Mouse (Mus musculus): ENCODE measurements around the gene Itsn2. TPM values are rescaled to one million over a fixed set of nuclear protein-coding genes. Genes with fewer than 3 reads are reported as not detected.
"Not testable (repeated sequence)": the region's sequence is repeated elsewhere in the genome, so short reads cannot be mapped to it uniquely, and the experiment has no call there.

The Itsn2 gene
- polyA plus RNA-seq, 1 experiment from 2014 or later = 18.5 TPM

DNA sequence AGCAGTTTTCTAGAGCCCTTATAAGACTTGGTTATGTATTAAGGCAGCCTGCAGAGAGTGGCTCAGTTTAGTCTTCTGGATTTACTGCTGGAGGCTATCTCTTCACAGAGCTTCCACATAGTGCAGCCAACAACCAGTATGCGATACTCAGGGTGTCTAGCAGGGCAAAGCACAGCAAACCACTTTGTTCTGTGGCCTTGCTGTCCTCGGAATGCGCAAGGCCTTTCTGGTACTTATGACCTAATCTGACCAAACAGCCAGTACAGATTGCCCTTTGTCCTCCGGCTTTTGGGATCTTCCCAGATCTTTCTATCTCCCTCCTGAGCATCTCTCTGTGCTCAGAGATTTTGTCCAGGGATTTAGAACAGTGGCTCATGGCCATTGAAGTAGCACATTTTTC lies 93.0 kb downstream of the Itsn2 start:
- DNase-seq (ENCODE audit: low spot score) (no peak), ATAC-seq (replicated peaks; ENCODE audit: low FRiP score) (no peak)
- 80% methylated on average over 4 of the region's 4 CpGs for WGBS
- Histone ChIP-seq H3K27me3 (ENCODE audit: control insufficient read depth, insufficient read depth, low read length) (no peaks in the 10 kb centered on the region), H3K36me3 (ENCODE audit: control insufficient read depth, insufficient read depth, low read length) (no peaks in the 10 kb centered on the region), H3K27ac (ENCODE audit: low read depth, low read length) (no peak overlapping the region), H3K4me2 (ENCODE audit: low read depth, low read length, severe bottlenecking) (no peak overlapping the region), H3K9me3 (ENCODE audit: control insufficient read depth, low read length) (no peaks in the 10 kb centered on the region), H3K4me1 (replicated peaks; ENCODE audit: control insufficient read depth, insufficient read depth, low read length) (no peaks in the 10 kb centered on the region), H3K4me3 (ENCODE audit: low read depth, low read length) (no peak overlapping the region), H3K9ac (ENCODE audit: low read length) (no peak overlapping the region)

DNA sequence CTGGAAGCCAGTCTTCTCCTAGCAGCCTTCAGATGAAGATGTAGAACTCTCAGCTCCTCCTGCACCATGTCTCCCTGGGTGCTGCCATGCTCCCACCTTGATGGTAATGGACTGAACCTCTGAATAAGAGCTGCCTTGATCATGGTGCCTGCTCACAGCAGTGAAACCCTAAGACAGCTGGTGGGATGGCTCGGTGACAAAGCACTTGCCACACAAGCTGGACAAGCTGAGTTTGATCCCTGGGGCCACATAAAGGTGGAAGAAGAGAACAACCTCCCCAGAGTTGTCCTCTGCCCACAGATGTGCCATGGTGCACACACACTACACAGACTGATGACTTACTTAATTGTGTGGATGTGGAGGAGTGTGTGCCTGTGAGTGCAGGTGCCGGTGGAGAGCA lies 95.9 kb downstream of the Itsn2 start:
- no peak overlapping the region for H3K4me3 ChIP-seq (ENCODE audit: low read depth, low read length)
- ATAC-seq (replicated peaks; ENCODE audit: low FRiP score) = no peak
- H3K27me3 ChIP-seq (ENCODE audit: control insufficient read depth, insufficient read depth, low read length) = no peaks in the 10 kb centered on the region
- no peaks in the 10 kb centered on the region for H3K36me3 ChIP-seq (ENCODE audit: control insufficient read depth, insufficient read depth, low read length)
- WGBS = 98% methylated on average over 2 of the region's 2 CpGs
- no peak overlapping the region for H3K4me2 ChIP-seq (ENCODE audit: low read depth, low read length, severe bottlenecking)
- H3K9me3 ChIP-seq (ENCODE audit: control insufficient read depth, low read length) = no peaks in the 10 kb centered on the region
- no peaks in the 10 kb centered on the region for H3K4me1 ChIP-seq (replicated peaks; ENCODE audit: control insufficient read depth, insufficient read depth, low read length)
- no peak overlapping the region for H3K9ac ChIP-seq (ENCODE audit: low read length)
- H3K27ac ChIP-seq (ENCODE audit: low read depth, low read length) = no peak overlapping the region
- no peak for DNase-seq (ENCODE audit: low spot score)

DNA sequence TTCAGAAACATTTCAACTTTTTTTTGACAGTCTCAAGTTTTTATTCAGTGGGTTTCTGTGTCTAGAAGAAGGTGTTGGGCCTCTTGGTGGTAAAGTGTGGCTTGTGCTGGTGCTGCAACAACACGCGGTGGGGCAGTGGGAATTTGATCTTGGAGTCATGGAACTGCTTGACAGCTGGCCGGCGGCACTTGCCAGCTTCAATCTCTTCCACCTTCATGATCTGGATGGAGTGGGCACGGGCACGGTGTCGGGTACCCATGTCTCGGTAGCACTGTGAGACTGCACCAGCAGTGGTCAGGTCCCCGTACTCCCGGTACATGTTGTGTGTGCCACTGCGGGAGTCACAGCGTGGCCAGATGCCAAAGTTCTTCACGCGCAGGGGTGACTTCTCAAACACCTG lies 96.9 kb downstream of the Itsn2 start:
- no peaks in the 10 kb centered on the region for H3K4me1 ChIP-seq (replicated peaks; ENCODE audit: control insufficient read depth, insufficient read depth, low read length)
- no peak overlapping the region for H3K9ac ChIP-seq (ENCODE audit: low read length)
- no peaks in the 10 kb centered on the region for H3K27me3 ChIP-seq (ENCODE audit: control insufficient read depth, insufficient read depth, low read length)
- DNase-seq (ENCODE audit: low spot score) (no peak), ATAC-seq (replicated peaks; ENCODE audit: low FRiP score) (no peak)
- WGBS = 95% methylated on average over 14 of the region's 14 CpGs
- no peaks in the 10 kb centered on the region for H3K36me3 ChIP-seq (ENCODE audit: control insufficient read depth, insufficient read depth, low read length)
- H3K27ac ChIP-seq (ENCODE audit: low read depth, low read length) = no peak overlapping the region
- H3K4me3 ChIP-seq (ENCODE audit: low read depth, low read length) = no peak overlapping the region
- H3K9me3 ChIP-seq (ENCODE audit: control insufficient read depth, low read length) = no peaks in the 10 kb centered on the region
- no peak overlapping the region for H3K4me2 ChIP-seq (ENCODE audit: low read depth, low read length, severe bottlenecking)

DNA sequence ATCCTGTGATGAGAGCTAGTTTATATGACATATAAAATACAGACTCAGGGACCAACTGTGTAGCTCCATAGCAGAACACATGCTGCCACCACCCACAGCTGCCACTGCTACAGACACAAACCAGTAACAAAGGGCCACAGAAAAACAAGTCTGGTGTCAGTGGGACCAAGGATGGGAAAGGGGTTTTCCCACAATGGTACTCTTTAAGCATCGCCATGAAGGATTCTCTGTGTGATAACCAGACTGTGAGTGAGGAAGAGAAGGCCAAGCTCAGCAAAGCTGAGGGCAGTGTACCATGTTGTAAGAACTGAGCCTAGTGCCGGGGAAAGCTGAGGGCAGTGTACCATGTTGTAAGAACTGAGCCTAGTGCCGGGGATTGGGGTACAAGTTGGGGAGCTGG lies 98.8 kb downstream of the Itsn2 start:
- no peak overlapping the region for H3K27ac ChIP-seq (ENCODE audit: low read depth, low read length)
- no peak for DNase-seq (ENCODE audit: low spot score)
- H3K4me3 ChIP-seq (ENCODE audit: low read depth, low read length) = no peak overlapping the region
- no peaks in the 10 kb centered on the region for H3K4me1 ChIP-seq (replicated peaks; ENCODE audit: control insufficient read depth, insufficient read depth, low read length)
- no peaks in the 10 kb centered on the region for H3K27me3 ChIP-seq (ENCODE audit: control insufficient read depth, insufficient read depth, low read length)
- no peak overlapping the region for H3K9ac ChIP-seq (ENCODE audit: low read length)
- no peaks in the 10 kb centered on the region for H3K36me3 ChIP-seq (ENCODE audit: control insufficient read depth, insufficient read depth, low read length)
- no peak for ATAC-seq (replicated peaks; ENCODE audit: low FRiP score)
- WGBS = 93% methylated on average over 3 of the region's 3 CpGs
- no peak overlapping the region for H3K4me2 ChIP-seq (ENCODE audit: low read depth, low read length, severe bottlenecking)
- H3K9me3 ChIP-seq (ENCODE audit: control insufficient read depth, low read length) = no peaks in the 10 kb centered on the region

DNA sequence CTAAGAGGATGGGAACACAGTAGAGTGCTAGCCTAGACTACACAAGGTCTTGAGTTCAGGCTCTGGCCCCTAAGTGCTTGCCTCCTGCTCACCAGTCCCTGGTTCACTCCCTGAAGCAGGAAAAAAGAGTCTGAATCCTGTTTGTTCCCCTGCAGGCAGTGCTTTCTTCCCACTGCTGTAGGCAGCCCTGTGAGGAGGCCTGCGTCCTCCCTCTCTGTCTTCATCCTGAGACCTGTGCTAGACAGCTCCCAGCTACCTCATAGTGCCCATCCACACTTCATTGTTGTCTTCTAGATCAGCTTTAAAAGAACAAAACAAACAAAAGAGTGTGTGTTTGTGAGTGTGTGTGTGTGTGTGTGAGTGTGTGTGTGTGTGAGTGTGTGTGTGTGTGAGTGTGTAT lies 102.1 kb downstream of the Itsn2 start:
- 95% methylated on average over 1 of the region's 1 CpGs for WGBS
- no peak for ATAC-seq (replicated peaks; ENCODE audit: low FRiP score)

DNA sequence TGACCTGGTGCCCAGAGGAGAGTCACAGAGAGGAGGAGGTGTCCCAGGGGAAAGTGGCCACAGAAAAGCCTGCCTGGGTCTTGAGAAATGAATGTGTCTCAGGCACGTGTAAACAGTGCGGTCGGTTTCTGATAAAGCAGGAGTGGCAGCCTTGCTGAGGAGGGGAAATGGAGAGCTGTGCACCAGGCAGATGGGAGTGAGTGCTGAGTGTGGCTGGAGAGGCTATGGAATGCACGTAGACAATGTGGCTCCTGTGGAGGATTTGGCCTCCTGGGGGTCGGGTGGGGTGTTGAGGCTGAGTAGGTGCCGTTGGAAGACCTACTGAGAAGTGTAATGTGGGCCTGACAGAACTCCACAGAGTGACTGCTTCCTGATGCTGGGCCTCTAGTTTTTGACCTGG lies 113.2 kb downstream of the Itsn2 start:
- not testable (repeated sequence) for H3K36me3 ChIP-seq (ENCODE audit: control insufficient read depth, insufficient read depth, low read length); H3K27ac ChIP-seq (ENCODE audit: low read depth, low read length); ATAC-seq (replicated peaks; ENCODE audit: low FRiP score); H3K27me3 ChIP-seq (ENCODE audit: control insufficient read depth, insufficient read depth, low read length); H3K4me1 ChIP-seq (replicated peaks; ENCODE audit: control insufficient read depth, insufficient read depth, low read length); H3K4me3 ChIP-seq (ENCODE audit: low read depth, low read length); DNase-seq (ENCODE audit: low spot score); H3K9ac ChIP-seq (ENCODE audit: low read length); H3K9me3 ChIP-seq (ENCODE audit: control insufficient read depth, low read length); H3K4me2 ChIP-seq (ENCODE audit: low read depth, low read length, severe bottlenecking)
- WGBS = 69% methylated on average over 6 of the region's 6 CpGs

More for the DNA sequence above, 102.1 kb downstream of the Itsn2 start:
- Histone ChIP-seq H3K4me3 (ENCODE audit: low read depth, low read length) (no peak overlapping the region), H3K4me2 (ENCODE audit: low read depth, low read length, severe bottlenecking) (no peak overlapping the region), H3K9me3 (ENCODE audit: control insufficient read depth, low read length) (no peaks in the 10 kb centered on the region), H3K27me3 (ENCODE audit: control insufficient read depth, insufficient read depth, low read length) (no peaks in the 10 kb centered on the region), H3K36me3 (ENCODE audit: control insufficient read depth, insufficient read depth, low read length) (no peaks in the 10 kb centered on the region), H3K4me1 (replicated peaks; ENCODE audit: control insufficient read depth, insufficient read depth, low read length) (no peaks in the 10 kb centered on the region), H3K9ac (ENCODE audit: low read length) (no peak overlapping the region), H3K27ac (ENCODE audit: low read depth, low read length) (no peak overlapping the region)
- no peak for DNase-seq (ENCODE audit: low spot score)

DNA sequence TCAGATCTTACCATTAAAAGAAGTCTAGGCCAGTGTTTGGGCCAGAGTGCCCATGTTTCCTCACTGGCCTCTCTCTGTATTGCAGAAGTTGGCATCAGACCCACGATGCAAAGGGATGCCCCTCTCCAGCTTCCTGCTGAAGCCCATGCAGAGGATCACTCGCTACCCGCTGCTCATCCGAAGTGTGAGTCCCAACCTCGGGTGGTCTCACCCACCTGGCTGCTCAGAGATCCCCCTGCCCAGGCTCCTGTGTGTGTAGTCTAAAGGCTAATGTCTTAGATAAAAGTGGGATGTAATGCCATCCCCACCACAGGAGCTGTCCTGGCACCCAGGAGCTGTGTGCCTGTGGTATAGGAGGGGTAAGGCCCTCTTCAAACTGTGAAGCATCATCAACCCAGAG lies 113.7 kb downstream of the Itsn2 start:
- Histone ChIP-seq H3K4me3 (ENCODE audit: low read depth, low read length) (no peak overlapping the region), H3K36me3 (ENCODE audit: control insufficient read depth, insufficient read depth, low read length) (no peaks in the 10 kb centered on the region), H3K4me1 (replicated peaks; ENCODE audit: control insufficient read depth, insufficient read depth, low read length) (no peaks in the 10 kb centered on the region), H3K9me3 (ENCODE audit: control insufficient read depth, low read length) (no peaks in the 10 kb centered on the region), H3K27ac (ENCODE audit: low read depth, low read length) (no peak overlapping the region), H3K9ac (ENCODE audit: low read length) (no peak overlapping the region), H3K4me2 (ENCODE audit: low read depth, low read length, severe bottlenecking) (no peak overlapping the region), H3K27me3 (ENCODE audit: control insufficient read depth, insufficient read depth, low read length) (no peaks in the 10 kb centered on the region)
- WGBS = 93% methylated on average over 5 of the region's 5 CpGs
- ATAC-seq (replicated peaks; ENCODE audit: low FRiP score) = no peak
- DNase-seq (ENCODE audit: low spot score) = no peak

DNA sequence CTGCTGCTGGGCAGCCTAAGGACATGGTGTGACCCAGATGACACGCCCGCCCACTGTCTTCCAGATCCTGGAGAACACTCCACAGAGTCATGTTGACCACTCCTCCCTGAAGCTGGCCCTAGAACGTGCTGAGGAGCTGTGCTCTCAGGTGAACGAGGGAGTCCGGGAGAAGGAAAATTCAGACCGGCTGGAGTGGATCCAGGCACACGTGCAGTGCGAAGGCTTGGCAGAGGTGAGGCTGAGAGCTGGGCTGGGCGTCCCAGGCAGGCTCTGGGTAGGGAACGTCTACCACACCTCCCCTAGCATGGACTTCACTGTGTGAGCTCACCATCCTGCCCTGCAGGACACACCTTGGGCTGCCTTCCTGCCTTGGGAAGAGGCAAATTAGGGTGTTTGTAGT lies 114.5 kb downstream of the Itsn2 start:
- WGBS = 88% methylated on average over 10 of the region's 10 CpGs
- no peak for DNase-seq (ENCODE audit: low spot score)
- H3K9ac ChIP-seq (ENCODE audit: low read length) = no peak overlapping the region
- H3K4me1 ChIP-seq (replicated peaks; ENCODE audit: control insufficient read depth, insufficient read depth, low read length) = no peaks in the 10 kb centered on the region
- no peaks in the 10 kb centered on the region for H3K36me3 ChIP-seq (ENCODE audit: control insufficient read depth, insufficient read depth, low read length)
- no peaks in the 10 kb centered on the region for H3K9me3 ChIP-seq (ENCODE audit: control insufficient read depth, low read length)
- H3K27me3 ChIP-seq (ENCODE audit: control insufficient read depth, insufficient read depth, low read length) = no peaks in the 10 kb centered on the region
- H3K4me3 ChIP-seq (ENCODE audit: low read depth, low read length) = no peak overlapping the region
- no peak for ATAC-seq (replicated peaks; ENCODE audit: low FRiP score)
- H3K27ac ChIP-seq (ENCODE audit: low read depth, low read length) = no peak overlapping the region
- H3K4me2 ChIP-seq (ENCODE audit: low read depth, low read length, severe bottlenecking) = no peak overlapping the region

DNA sequence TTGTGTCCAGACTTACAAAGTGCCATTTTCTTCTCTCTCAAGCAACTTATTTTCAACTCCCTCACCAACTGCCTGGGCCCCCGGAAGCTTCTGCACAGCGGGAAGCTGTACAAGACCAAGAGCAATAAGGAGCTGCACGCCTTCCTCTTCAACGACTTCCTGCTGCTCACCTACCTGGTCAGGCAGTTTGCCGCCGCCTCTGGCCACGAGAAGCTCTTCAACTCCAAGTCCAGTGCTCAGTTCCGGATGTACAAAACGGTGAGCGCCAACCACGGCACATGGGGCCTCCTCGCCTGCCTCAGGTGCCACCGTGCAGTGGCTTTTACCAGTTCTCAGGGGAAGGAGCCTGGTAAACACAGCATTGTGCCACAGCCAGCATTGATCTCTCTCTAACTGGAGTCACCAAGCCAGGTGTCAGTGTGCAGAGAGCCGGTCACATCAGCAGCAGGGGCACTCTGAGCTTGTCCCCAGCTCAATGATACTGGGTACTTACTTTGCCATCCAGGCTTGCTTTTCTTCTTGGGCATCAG lies 115.1 kb downstream of the Itsn2 start:
- no peaks in the 10 kb centered on the region for H3K4me1 ChIP-seq (replicated peaks; ENCODE audit: control insufficient read depth, insufficient read depth, low read length)
- 88% methylated on average over 14 of the region's 14 CpGs for WGBS
- no peak overlapping the region for H3K27ac ChIP-seq (ENCODE audit: low read depth, low read length)
- H3K9ac ChIP-seq (ENCODE audit: low read length) = no peak overlapping the region
- ATAC-seq (replicated peaks; ENCODE audit: low FRiP score) = no peak
- no peak overlapping the region for H3K4me3 ChIP-seq (ENCODE audit: low read depth, low read length)
- H3K27me3 ChIP-seq (ENCODE audit: control insufficient read depth, insufficient read depth, low read length) = no peaks in the 10 kb centered on the region
- no peaks in the 10 kb centered on the region for H3K9me3 ChIP-seq (ENCODE audit: control insufficient read depth, low read length)
- DNase-seq (ENCODE audit: low spot score) = no peak
- no peak overlapping the region for H3K4me2 ChIP-seq (ENCODE audit: low read depth, low read length, severe bottlenecking)
- no peaks in the 10 kb centered on the region for H3K36me3 ChIP-seq (ENCODE audit: control insufficient read depth, insufficient read depth, low read length)

Data from forebrain, embryonic 11.5 days (tissue).